Mouse (Mus musculus) hindbrain, embryonic 11.5 days (tissue): ENCODE results near the gene Gm11564. TPM values are rescaled to one million over a fixed set of nuclear protein-coding genes. Genes with fewer than 3 reads are reported as not detected.
"Not testable (repeated sequence)": the region's sequence is repeated elsewhere in the genome, so short reads cannot be mapped to it uniquely, and the experiment has no call there.

Source experiments
- ATAC-seq: fragments of 200-750 bp; cut with Nextera tagmentation; 2 replicates; pipeline ENCODE4 v1.8.0; 2017; ENCODE audit warnings: mild to moderate bottlenecking, moderate TSS enrichment, moderate library complexity; ENCODE audit not compliant: low FRiP score
- DNase-seq: peaks from one replicate; pipeline ENCODE4 v3.0.0-alpha.2; 2015; ENCODE audit warnings: low spot score
- H3K27ac ChIP-seq: fragments of 300-500 bp; sonication (generic); 2 replicates; pipeline ENCODE4 v1.5.1; 2014; ENCODE audit warnings: mild to moderate bottlenecking, low read depth, low read length
- H3K27me3 ChIP-seq: fragments of 300-500 bp; sonication (generic); 2 replicates; pipeline ENCODE4 v1.6.1; 2014; ENCODE audit warnings: mild to moderate bottlenecking, low read length, moderate library complexity, mixed read lengths; ENCODE audit not compliant: control insufficient read depth, insufficient read depth
- H3K36me3 ChIP-seq: fragments of 300-500 bp; sonication (generic); 2 replicates; pipeline ENCODE4 v1.6.1; 2014; ENCODE audit warnings: mild to moderate bottlenecking, low read length, moderate library complexity, mixed read lengths; ENCODE audit not compliant: control insufficient read depth, insufficient read depth
- H3K4me1 ChIP-seq: fragments of 300-500 bp; sonication (generic); replicated peaks from 2 replicates; pipeline ENCODE4 v1.6.1; 2014; ENCODE audit warnings: low read length, mixed read lengths; ENCODE audit not compliant: control insufficient read depth, insufficient read depth
- H3K4me2 ChIP-seq: fragments of 300-500 bp; sonication (generic); replicated peaks from 2 replicates; pipeline ENCODE4 v1.6.1; 2014; ENCODE audit warnings: mild to moderate bottlenecking, low read depth, low read length
- H3K4me3 ChIP-seq: fragments of 300-500 bp; sonication (generic); 2 replicates; pipeline ENCODE4 v1.5.1; 2014; ENCODE audit warnings: low read depth, low read length
- H3K9ac ChIP-seq: fragments of 300-500 bp; sonication (generic); 2 replicates; pipeline ENCODE4 v1.6.1; 2014; ENCODE audit warnings: low read depth, low read length
- H3K9me3 ChIP-seq: fragments of 300-500 bp; sonication (generic); 2 replicates; pipeline ENCODE4 v1.6.1; 2016; ENCODE audit warnings: low read length; ENCODE audit not compliant: control insufficient read depth
- WGBS: fragments of 180-500 bp; shearing (Covaris S2); extraction: QIAGEN DNeasy Blood & Tissue Kit; methylation state at CpG from one replicate; pipeline ENCODE4 v1.1.7; 2014; 5-methylcytosine and 5-hydroxymethylcytosine counted together
- polyA plus RNA-seq: library from polyadenylated mRNA; unstranded; fragments of >200 nt; fragmentation: Nextera tagmentation; extraction: Ambion mirVana; gene quantifications from 2 replicates; pipeline ENCODE4 v1.2.1, GENCODE M21; 2014

The Gm11564 gene
- not detected in 2 replicates for polyA plus RNA-seq

- 90% methylated on average over 2 of the region's 2 CpGs for WGBS
- H3K4me2 ChIP-seq, H3K27me3 ChIP-seq, H3K4me3 ChIP-seq, H3K9me3 ChIP-seq, H3K9ac ChIP-seq, ATAC-seq, H3K4me1 ChIP-seq, H3K36me3 ChIP-seq, DNase-seq, H3K27ac ChIP-seq: not testable (repeated sequence)
These were observed at the start of gene Gm11564 for GRCm38 (mm10) chr11:99815566-99815965. TSS of gene Gm11564 (minus strand) at chr11:99815666.

GRCm38 (mm10) chr11:99864176-99864575 is 48.7 kb upstream of the Gm11564 start, which contains the start of gene Gm11559:
TSS of gene Gm11559 (plus strand) at chr11:99864476.
- H3K9me3 ChIP-seq, H3K4me2 ChIP-seq, H3K9ac ChIP-seq, H3K27ac ChIP-seq, H3K4me3 ChIP-seq, H3K4me1 ChIP-seq, DNase-seq, H3K27me3 ChIP-seq, ATAC-seq, H3K36me3 ChIP-seq: not testable (repeated sequence)
- 87% methylated on average over 1 of the region's 1 CpGs for WGBS

GRCm38 (mm10) chr11:99858761-99859160 is 43.3 kb upstream of the Gm11564 start:
- H3K36me3 ChIP-seq: no peaks in the 10 kb centered on the region
- ATAC-seq (no peak), DNase-seq (no peak)
- WGBS: 85% methylated on average over 2 of the region's 2 CpGs
- no peaks in the 10 kb centered on the region for H3K27me3 ChIP-seq
- no peak overlapping the region for H3K4me3 ChIP-seq
- no peaks in the 10 kb centered on the region for H3K4me1 ChIP-seq
- H3K9me3 ChIP-seq: no peaks in the 10 kb centered on the region
- H3K9ac ChIP-seq: no peak overlapping the region
- no peak overlapping the region for H3K27ac ChIP-seq
- H3K4me2 ChIP-seq: no peak overlapping the region

- H3K4me2 ChIP-seq: no peak within 1 kb of the TSS
- no peak within 1 kb of the TSS for H3K9ac ChIP-seq
- no peaks in the 10 kb centered on the region for H3K36me3 ChIP-seq
- DNase-seq (no peak), ATAC-seq (no peak)
- no peaks in the 10 kb centered on the region for H3K4me1 ChIP-seq
- no peaks in the 10 kb centered on the region for H3K9me3 ChIP-seq
- no peak within 1 kb of the TSS for H3K27ac ChIP-seq
- H3K27me3 ChIP-seq: no peaks in the 10 kb centered on the region
- H3K4me3 ChIP-seq: no peak within 1 kb of the TSS
- WGBS: 80% methylated on average over 2 of the region's 2 CpGs
These were observed 42.2 kb upstream of the Gm11564 start, which contains the start of gene Gm11568 for GRCm38 (mm10) chr11:99857617-99858016. TSS of gene Gm11568 (plus strand) at chr11:99857917.

GRCm38 (mm10) chr11:99854121-99854520 is 38.7 kb upstream of the Gm11564 start:
- H3K9ac ChIP-seq: no peak overlapping the region
- H3K9me3 ChIP-seq: no peaks in the 10 kb centered on the region
- WGBS: 63% methylated on average over 3 of the region's 3 CpGs
- no peaks in the 10 kb centered on the region for H3K4me1 ChIP-seq
- H3K36me3 ChIP-seq: no peaks in the 10 kb centered on the region
- no peaks in the 10 kb centered on the region for H3K27me3 ChIP-seq
- DNase-seq (peak; percentile 25), ATAC-seq (no peak)
- H3K4me3 ChIP-seq: no peak overlapping the region
- H3K27ac ChIP-seq: no peak overlapping the region
- H3K4me2 ChIP-seq: no peak overlapping the region

- no peaks in the 10 kb centered on the region for H3K4me1 ChIP-seq
- H3K4me3 ChIP-seq: no peak within 1 kb of the TSS
- H3K27me3 ChIP-seq: no peaks in the 10 kb centered on the region
- H3K9ac ChIP-seq: no peak within 1 kb of the TSS
- no peaks in the 10 kb centered on the region for H3K36me3 ChIP-seq
- no peak within 1 kb of the TSS for H3K4me2 ChIP-seq
- DNase-seq (no peak), ATAC-seq (no peak)
- H3K9me3 ChIP-seq: no peaks in the 10 kb centered on the region
- H3K27ac ChIP-seq: no peak within 1 kb of the TSS
These were observed 36.0 kb upstream of the Gm11564 start, which contains the start of gene Krtap4-16 for GRCm38 (mm10) chr11:99851508-99851907. TSS of gene Krtap4-16 (minus strand) at chr11:99851608.

GRCm38 (mm10) chr11:99846746-99847145 is 31.3 kb upstream of the Gm11564 start:
- Histone ChIP-seq H3K4me2 (no peak overlapping the region), H3K36me3 (no peaks in the 10 kb centered on the region), H3K27ac (no peak overlapping the region), H3K9ac (no peak overlapping the region), H3K4me3 (no peak overlapping the region), H3K4me1 (no peaks in the 10 kb centered on the region), H3K9me3 (no peaks in the 10 kb centered on the region), H3K27me3 (no peaks in the 10 kb centered on the region)
- WGBS: 86% methylated on average over 2 of the region's 2 CpGs
- DNase-seq (no peak), ATAC-seq (no peak)

GRCm38 (mm10) chr11:99842185-99842584 is 26.7 kb upstream of the Gm11564 start:
- DNase-seq: no peak
- Histone ChIP-seq H3K27me3 (no peaks in the 10 kb centered on the region), H3K4me2 (no peak overlapping the region), H3K4me1 (no peaks in the 10 kb centered on the region), H3K36me3 (no peaks in the 10 kb centered on the region), H3K4me3 (no peak overlapping the region), H3K9me3 (no peaks in the 10 kb centered on the region), H3K27ac (no peak overlapping the region), H3K9ac (no peak overlapping the region)
- no peak for ATAC-seq
- 82% methylated on average over 1 of the region's 1 CpGs for WGBS

- no peak for DNase-seq
- no peak within 1 kb of the TSS for H3K27ac ChIP-seq
- H3K4me3 ChIP-seq: no peak within 1 kb of the TSS
- no peak for ATAC-seq
- no peaks in the 10 kb centered on the region for H3K9me3 ChIP-seq
- no peak within 1 kb of the TSS for H3K9ac ChIP-seq
- H3K27me3 ChIP-seq: no peaks in the 10 kb centered on the region
- no peaks in the 10 kb centered on the region for H3K4me1 ChIP-seq
- no peak within 1 kb of the TSS for H3K4me2 ChIP-seq
- WGBS: 85% methylated on average over 1 of the region's 1 CpGs
- no peaks in the 10 kb centered on the region for H3K36me3 ChIP-seq
These were observed 22.5 kb upstream of the Gm11564 start, which contains the start of gene 2300003K06Rik for GRCm38 (mm10) chr11:99837966-99838365. TSS of gene 2300003K06Rik (minus strand) at chr11:99838066.
